Mouse (Mus musculus) layer of hippocampus, adult 9-10 months (tissue): ENCODE measurements around the gene Elmsan1.

Experiments used
- DNase-seq: peaks from one replicate; pipeline ENCODE4 v3.0.0; 2022; ENCODE audit warnings: low spot score

Gene Elmsan1

GRCm38 (mm10) chr12:84192741-84193641 lies 25.7 kb downstream of the Elmsan1 start:
- DNase-seq, result no peak

DNA sequence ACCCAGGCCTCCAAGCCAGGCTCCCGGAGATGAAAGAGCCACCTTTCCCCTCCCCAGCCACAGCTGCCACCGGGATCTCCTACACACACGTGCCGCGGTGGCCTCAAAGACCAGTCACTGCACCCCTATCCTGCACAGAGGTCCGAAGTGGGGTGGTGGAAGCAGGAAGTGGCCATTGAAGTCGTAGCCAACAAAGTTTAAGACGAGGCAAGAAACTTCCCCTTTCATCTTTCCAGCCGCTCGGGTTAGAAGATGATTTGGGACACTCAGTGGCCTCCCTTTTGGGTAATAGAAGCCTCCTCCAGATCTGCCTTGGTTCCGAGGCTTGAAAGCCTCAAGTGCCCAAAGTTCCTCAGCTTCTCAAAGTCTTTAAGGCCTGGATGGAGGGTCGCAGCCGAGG lies 26.4 kb downstream of the Elmsan1 start:
- DNase-seq, result no peak

DNA sequence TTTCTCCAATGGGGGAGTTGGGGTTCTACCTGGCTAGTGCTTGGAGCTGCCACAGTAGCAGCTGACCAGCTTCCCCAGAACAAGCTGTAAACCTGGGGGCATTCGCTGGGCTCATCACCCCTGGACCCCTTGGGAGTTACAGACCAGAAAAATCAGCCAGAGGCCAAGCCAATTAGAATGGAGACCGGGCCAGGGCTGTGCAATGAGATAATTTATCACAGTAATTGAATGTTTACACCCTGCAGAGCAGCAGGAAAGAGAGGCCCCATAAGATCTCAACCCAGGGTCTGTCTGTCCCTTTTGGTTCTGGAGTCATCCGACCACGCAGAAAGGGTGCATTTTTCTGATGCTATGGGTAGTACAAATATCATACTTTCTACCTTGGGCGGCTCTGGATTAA lies 26.9 kb downstream of the Elmsan1 start:
- no peak for DNase-seq

GRCm38 (mm10) chr12:84191190-84191589 lies 27.5 kb downstream of the Elmsan1 start:
- no peak for DNase-seq

DNA sequence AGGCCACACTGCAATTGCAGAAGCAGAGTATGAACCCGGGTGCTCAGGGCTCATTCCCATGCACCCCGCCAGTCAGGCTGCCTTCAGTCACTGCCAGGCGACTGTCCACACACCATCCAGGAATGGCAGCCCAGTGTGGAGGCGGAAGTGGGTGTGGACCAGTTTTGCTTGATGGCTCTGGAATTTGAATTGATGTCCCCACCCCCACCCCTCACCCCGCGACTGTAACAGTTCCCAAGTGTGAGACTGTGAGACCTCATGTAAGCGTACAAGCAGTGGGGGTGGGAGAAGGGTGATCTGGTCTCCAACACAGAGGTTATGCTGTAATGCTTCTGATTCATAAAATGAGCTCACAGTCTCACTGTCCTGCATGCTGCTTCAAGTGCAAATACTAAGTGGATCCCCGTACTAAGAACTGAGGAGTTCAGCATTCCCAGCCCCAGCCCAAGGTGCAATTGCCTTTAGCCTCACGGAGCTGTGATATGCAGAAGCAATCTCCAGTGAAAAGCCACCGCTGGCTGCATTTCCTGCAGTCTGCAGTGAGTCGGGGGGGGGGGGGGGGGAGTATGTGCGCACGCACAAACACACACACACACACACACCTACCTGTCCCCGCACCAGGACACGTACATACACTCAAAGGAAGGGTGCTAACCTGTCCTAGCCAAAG lies 28.4 kb downstream of the Elmsan1 start:
- DNase-seq, result no peak

DNA sequence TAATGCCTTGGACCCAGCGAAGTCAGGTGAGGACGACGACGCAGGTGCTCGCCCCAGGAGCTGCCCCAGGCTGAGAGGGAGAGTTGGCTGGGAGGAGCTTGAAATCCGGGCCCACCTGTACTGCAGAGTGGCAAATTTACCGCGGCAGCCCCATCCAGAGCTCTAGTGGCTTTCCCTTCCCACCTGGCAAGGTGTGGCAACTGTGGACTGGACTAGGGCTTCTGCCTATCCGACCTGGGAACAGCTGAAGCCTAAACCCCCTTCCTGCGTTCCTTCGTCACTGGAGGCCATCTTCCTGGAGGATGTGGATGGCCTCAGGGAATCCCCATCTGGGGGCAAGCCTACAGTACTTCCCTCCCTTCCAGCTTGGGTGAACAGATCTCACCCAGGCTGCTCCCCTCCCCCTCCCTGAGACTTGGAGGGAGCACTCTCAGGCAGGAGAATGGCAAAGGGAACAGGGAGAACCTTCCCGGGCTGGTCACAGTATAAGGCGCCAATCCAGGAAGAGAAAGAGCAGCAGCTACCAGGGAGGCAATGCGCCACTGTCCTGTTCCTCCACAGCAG lies 29.7 kb downstream of the Elmsan1 start:
- no peak for DNase-seq

DNA sequence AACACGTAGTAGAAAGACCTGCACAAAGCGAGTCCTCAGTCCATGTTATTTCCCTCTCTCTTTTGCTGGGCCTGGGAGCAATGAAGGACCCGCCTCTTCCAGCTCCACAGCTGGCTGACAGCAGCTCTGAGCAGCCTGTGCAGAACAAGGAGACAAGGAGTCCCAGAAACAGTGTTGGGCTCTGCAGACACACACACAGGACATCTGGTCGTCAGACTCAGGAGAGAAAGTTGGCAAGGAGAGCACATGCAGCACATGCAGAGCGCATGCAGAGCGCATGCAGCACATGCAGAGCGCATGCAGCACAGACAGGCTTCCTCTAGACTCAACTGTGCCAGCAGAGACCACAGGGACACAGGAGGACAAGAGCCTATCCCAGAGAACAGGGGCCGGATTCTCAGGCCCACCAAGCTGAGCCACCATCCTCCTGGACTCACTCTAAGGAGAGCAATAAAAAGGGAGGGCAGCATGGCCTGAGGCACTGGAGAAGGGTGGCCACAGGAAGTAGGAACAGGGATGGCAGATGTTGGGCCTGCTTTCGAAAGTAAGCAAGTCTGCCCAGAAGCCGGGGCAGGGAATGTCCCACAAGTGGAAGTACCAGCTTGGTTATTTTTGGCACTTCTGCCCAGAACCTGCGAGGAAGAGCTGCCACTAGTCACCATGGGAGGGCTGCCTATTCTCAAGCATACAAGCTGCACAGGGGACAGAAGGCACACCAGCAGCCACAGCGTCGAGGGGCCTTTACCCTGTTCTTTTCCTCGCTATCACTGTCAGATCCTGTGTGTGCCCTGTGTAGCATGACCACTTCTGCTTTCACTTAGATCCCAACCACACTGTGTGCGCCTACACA lies 30.7 kb downstream of the Elmsan1 start:
- no peak for DNase-seq

DNA sequence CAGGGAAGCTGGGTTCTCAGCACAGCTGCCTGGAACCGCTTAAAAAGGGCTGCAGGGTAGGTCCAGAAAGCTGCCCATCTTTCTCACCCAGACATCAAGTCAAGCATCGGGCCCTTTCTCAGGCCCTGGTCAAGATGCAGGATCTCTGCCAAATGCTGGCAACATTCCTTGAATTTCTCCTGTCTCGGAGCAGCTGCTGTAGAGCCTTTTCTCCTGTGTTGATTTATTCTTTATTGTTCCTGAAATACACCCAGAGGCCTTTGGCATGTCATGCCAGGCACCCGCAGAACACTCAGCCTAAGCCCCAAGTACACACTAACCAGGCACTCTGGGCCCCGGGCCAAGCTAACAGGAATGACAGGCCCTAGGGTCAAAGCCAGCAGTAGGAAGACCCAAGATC lies 31.7 kb downstream of the Elmsan1 start:
- no peak for DNase-seq

GRCm38 (mm10) chr12:84186536-84186935 lies 32.1 kb downstream of the Elmsan1 start:
- no peak for DNase-seq

GRCm38 (mm10) chr12:84185547-84185946 lies 33.1 kb downstream of the Elmsan1 start:
- no peak for DNase-seq

DNA sequence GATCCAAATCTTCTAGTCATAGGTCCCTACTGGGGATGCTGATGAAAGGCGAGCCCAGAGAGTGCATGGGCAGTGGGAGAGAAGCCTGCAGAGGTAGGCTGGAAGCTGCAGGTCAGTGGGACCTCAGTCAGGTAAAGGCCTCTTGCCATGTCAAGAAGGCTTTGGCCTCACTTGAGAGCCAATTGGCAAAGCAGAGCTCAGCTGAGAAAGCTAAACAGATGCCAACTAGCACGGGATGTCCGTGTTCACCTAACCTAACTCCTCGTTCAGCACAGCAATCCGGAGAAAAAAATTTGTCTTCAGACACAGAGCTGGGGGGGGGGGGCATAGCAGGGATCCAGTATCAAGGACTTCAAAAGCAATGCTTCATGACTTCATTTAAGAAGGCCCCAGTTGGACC lies 33.7 kb downstream of the Elmsan1 start:
- DNase-seq, result no peak

DNA sequence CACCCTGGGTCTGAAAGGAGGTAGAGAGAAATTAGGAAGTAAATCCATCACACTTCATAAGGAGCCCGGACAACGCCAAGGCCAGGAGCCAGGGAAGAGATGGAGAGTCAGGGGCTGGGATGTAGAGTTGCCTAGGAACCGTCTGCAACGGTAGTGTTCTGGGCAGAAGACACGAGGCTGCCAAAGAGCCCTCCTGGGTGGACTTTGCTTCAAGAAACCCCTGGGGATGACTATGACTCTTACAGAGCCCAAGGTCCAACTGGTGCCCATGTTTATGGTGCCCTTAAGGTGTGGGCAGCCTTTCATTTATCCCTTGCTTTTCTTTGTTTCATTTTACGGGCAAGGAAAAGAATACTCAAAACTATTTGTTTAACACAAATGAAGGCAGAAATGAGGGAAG lies 36.7 kb downstream of the Elmsan1 start:
- no peak for DNase-seq

GRCm38 (mm10) chr12:84180701-84181435 lies 37.8 kb downstream of the Elmsan1 start:
- DNase-seq, result no peak

- no peak for DNase-seq
Observed at GRCm38 (mm10) chr12:84180090-84180489, 38.6 kb downstream of the Elmsan1 start.

GRCm38 (mm10) chr12:84178652-84179445 lies 39.8 kb downstream of the Elmsan1 start:
- no peak for DNase-seq

DNA sequence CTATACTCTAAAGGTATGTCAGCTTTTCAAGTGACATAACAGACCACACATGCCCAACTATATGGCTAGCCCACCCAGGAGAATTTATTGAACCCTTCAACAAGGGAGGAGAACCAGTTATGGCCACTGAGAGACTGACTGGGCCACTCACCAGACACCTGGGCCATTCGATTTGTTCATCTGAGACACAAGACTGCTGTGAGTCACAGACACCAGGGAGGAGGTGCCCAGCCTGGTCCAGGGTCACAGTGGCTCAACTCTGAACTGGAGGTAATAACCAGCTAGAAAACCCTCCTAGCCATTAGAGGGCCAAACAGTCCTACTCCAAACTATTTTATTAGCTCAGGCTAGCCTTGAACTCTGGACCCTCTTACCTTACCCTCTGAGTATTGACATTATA lies 40.6 kb downstream of the Elmsan1 start:
- no peak for DNase-seq

DNA sequence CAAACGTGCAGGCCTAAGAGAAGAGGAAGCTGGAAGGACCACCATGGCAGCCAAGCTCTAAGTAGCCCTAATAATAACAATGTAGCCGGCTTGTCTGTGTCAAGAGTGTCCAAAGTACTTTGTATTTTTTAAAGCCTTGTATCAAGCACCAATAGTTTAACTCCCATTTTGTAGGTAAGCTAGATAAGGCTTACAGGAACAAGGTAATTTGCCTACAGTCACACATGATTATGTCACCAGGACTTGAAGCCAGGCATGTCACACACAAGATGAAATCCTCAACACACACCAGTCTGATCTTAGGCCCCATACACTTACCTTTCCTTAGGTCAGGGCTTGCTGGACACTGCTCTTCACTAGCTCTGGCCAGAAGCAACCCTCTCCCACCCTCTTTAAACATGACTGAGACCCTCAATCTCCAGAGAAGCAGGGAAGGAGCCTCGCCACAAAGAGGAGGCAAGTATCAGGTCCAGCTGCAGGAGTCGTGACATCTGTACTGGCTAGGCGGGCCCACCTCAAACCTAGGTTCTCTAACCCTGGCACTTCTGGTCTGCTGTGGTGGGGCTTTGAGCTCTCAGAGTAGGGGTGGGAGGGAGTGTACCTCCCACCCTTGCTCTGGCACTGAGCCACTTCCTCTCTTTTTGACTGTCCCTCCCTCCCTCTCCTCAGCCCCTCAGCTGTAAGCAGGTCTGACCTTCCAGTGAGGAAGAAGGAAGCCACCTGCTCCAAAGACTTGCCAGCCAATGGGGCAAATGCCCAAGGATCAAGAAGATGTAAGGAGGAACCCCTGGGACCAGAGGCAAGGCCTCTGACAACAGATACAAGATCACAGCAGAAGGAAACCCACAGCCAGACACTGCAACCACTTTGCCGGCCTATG lies 41.6 kb downstream of the Elmsan1 start:
- no peak for DNase-seq

- DNase-seq, result no peak
Observed at GRCm38 (mm10) chr12:84176126-84176769, 42.4 kb downstream of the Elmsan1 start.

DNA sequence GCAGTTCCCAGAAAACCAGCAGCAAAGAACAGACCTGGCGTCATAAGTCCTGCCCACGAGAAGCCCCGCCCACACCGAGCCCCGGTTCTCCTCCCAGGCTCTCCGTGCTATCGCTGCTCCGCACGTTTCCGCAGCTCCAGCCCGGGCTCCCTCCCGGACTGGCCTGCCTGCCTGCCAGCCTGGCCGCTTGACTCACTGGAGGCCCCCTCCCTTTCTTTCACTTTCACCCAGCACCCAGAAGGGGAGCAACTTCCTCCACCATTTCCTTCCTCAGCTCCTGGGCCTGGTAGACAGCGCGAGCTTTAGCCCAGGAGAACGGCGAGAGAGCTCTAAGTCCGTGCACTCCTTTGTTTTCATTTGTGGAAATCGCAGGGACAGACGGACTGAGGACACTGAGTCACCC lies 43.0 kb downstream of the Elmsan1 start:
- no peak for DNase-seq
